Mouse (Mus musculus) induced T-regulatory cell, adult 2 months (primary cell): ENCODE data around the gene Cfap157.

Experiments
- DNase-seq: peaks from one replicate; pipeline ENCODE4 v3.0.0-alpha.2; 2012; ENCODE audit warnings: low read depth

Gene Cfap157

DNA sequence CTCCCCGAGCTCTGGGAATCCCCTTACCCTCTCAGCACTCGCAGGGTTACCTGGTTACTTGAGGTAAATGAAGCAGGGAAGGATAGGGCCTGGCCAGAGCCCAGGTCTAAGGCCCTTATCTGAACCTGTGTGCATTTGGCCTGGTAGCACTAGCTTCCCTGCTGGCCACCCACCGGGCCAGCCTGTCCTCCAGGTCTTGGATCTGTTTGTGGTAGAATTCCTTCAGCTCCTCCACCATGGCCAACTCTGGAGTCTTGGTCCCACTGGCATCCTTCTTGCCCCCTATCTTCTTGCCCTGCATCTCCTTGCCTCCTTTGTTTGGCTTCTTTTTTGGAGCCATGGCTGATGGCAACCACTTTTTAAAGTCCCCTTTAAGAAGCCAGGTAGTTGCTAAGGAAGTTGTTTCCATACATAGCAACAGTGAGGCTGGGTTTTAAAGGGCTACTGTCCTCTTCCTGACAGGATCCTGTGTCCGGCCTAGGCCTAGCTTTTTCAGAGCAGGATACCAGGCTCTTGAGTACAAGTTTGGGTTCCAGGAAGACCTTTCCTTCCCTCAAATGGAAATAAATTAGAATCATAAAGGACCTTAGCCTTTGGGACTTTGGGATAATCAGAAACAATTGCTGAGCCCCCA lies at the start of gene Cfap157:
Gene Cfap157 (minus strand): TSS at position 381 of the 634 bp plus-strand sequence.
- DNase-seq = no peak

GRCm38 (mm10) chr2:32828979-32829676 lies 44.9 kb upstream of the Cfap157 start:
- DNase-seq = no peak

DNA sequence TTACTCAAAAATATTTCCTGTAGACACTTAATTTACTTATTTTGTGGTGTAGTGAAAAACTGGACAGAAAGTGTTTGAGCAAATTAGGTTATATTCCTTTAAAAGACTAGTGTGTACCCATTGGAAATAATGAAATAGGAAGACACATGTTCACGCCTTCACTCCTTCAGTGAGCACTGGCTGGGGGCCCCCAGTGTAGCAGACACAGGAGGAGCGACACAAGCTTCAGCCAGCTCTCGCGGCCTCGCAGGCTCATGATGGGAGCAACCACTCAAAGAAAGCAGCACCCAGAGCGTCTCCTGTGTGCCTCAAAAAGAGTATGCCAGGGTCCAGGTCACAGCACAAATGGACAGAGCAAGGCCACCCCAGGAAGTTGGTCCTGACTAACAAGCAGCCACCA lies 41.6 kb upstream of the Cfap157 start:
- DNase-seq = no peak

- no peak for DNase-seq
Observed at GRCm38 (mm10) chr2:32824778-32825177, 40.5 kb upstream of the Cfap157 start.

GRCm38 (mm10) chr2:32824181-32824580 lies 40.0 kb upstream of the Cfap157 start:
- DNase-seq = no peak

DNA sequence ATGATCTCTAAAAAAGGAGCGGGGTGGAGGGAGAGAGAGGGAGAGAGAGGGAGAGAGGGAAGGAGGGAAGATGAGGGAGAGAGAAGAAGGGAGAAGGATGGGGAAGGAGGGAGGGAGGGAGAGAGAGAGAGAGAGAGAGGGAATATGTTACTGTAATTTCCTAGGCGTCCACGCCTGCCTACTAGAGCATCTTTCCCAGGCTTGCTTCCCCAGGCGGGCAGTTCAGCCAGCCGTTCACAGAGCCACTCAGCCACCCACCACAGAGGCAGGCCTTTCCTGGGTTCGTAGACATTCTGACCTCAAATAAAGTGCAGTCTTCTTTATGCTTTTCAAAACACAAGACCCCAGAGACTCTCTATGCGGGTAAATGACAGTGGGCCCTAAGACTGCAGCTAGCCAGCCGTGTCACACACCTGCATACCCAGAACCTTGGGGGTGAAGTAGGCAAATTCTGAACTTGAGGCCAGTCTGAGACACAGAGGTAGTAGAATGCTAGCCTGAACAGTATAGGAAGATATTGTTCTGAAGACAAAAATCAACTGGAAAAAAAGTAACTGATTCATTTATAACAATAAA lies 39.4 kb upstream of the Cfap157 start:
- no peak for DNase-seq

- no peak for DNase-seq
Observed at GRCm38 (mm10) chr2:32823153-32823552, 38.9 kb upstream of the Cfap157 start.

DNA sequence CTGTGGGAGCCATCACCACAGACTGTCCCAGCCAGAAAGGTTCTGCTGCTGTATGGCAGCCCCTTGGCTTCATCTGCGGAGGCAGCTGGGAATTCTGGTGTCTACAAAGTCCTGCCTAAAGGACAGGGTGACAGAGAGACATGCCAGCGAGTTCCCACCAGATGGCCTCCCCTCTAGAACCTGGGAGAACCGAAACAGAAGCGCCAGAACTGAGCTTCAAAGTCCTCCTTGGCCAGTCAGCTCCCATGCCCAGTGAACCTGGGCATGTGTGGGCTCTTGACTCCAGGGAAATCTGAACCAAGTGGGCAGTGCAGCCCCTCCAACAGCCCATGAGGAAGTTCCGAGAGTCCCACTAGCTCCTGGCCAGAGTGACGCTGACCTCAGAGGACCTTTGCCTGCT lies 38.4 kb upstream of the Cfap157 start:
- no peak for DNase-seq

- DNase-seq = peak; percentile 81
Observed at GRCm38 (mm10) chr2:32821041-32821802, 37.0 kb upstream of the Cfap157 start.

DNA sequence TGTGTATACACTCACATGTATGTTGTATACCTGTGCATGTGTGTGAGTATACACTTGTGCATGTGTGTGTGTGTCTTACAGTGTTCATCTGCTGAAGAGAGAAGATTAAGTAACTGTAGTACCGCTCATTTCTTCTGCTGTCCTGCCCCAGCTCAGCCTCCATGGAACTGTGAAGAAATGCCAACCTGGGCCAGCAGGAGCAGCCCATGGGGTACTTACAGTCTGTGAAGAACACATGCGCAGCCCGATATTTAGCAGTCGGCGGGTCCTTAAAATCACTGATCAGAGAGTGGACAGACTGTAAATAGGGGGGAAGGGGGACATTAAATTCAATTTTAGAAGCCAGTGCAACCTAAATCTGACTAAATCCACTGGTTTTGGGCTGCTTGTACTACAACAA lies 34.0 kb upstream of the Cfap157 start:
- DNase-seq = no peak

- DNase-seq = no peak
Observed at GRCm38 (mm10) chr2:32817589-32817988, 33.4 kb upstream of the Cfap157 start.

DNA sequence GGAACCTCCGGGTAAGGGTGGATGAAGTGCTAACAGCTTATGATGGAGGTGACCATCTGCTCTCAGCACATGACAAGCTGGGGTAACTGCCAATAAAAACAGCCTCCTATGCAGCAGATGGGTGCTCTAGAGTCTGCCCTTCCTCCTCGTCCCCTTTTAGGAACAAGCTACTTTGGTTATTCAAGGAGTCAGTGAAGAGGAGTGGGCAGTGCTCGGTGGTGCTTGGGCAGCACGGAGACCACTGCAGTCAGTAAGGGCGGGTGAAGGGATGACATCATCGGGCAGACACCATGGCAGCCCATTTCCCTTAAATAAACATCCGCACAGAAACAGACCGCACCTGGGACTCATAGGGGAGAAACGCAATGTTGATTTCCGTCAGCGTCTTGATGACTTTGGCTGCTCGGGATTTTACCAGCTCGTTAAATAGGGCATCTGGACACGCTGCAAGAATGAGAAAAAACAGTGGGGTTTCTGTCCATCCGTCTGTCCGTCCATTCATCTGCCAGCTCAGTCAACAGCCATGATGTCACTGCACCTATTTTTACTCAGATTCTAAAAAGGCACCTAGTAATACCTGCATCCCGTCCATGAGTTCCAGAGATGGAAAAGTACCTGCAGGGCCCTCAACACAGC lies 32.8 kb upstream of the Cfap157 start:
- DNase-seq = no peak

GRCm38 (mm10) chr2:32816497-32816896 lies 32.3 kb upstream of the Cfap157 start:
- no peak for DNase-seq

GRCm38 (mm10) chr2:32811959-32812358 lies 27.7 kb upstream of the Cfap157 start:
- DNase-seq = no peak

GRCm38 (mm10) chr2:32808816-32809566 lies 24.8 kb upstream of the Cfap157 start:
- DNase-seq = no peak

DNA sequence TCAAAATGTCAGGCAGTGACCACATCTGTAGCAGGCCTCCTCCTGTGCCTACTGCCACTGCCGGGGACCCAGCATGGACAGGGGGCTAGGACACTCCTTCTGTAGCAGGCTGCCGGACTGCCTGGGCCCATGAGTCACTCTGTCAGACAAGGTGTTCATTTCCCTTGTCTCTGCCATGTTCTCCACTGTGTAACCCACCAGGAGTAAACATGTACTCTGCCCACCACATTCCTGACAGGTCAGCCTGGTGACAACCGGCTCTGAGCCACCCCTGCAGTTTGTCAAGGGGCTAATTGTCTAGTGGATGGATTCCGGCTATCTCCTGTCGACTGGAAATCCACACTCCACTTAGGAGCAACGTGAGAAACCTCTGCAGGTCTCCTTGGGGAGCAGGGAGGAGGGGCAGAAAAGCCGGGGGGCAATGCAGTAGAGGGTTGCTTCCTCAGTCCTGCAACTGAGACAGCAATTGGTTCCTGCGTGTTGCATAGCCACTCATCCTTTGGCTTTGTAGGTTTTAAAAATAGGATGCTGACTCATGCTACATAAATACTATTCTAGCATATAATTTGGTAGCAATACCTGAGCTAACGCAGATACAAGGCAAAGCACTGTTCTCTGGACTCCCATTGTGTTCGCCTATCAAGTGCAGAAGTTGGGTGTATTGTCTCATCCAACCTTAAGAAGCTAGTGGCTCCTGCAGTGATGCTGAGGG lies 14.2 kb upstream of the Cfap157 start:
- DNase-seq = no peak

- no peak for DNase-seq
Observed at GRCm38 (mm10) chr2:32795748-32796418, 11.7 kb upstream of the Cfap157 start.

DNA sequence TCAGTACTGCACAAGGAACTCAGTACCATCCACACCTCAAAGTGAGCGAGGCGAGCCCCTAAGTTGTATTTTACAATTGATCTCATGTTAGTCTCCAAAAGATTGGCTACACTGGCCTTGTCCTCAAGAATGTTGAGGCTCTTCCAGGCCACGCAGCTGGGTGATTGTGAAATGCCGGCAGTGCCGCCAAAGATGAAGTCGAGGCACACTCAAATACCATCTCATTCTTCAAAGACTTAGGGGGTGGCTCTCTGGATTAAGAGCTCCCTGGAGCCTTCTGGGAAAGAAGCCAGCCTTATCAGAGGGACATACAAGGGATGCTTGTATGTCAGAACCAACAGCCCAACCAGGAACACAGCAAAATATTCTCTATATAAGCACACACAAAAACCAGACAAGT lies 7.1 kb upstream of the Cfap157 start:
- no peak for DNase-seq

- DNase-seq = no peak
Observed at GRCm38 (mm10) chr2:32788581-32788980, 4.4 kb upstream of the Cfap157 start.

DNA sequence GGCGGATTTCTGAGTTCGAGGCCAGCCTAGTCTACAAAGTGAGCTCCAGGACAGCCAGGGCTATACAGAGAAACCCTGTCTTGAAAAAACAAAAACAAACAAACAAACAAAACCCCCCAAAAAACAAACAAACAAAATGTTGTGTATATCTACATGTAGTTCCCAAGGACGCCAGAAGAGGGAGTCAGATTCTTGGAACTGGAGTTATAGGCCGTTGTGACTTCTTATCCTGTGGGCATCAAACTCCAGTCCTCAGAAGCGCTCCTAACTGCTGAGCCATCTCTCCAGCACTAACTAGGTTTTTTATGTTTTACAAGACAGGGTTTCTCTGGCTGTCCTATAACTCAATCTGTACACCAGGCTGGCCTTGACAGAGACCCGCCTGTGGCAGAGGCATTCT lies 2.9 kb upstream of the Cfap157 start:
- DNase-seq = peak; percentile 73
